Mouse (Mus musculus): ENCODE data around the gene Krit1. TPM values are rescaled to one million over a fixed set of nuclear protein-coding genes. Genes with fewer than 3 reads are reported as not detected.

Krit1 gene
- 10.5 and 12.7 TPM in 2 replicates for polyA plus RNA-seq (2015; fragmentation: Nextera tagmentation; extraction: Ambion mirVana)

GRCm38 (mm10) chr5:3802433-3803291 is at the start of gene Krit1, which contains the start of gene Ankib1:
TSS of gene Krit1 (plus strand) at chr5:3803184.
TSS of gene Ankib1 (minus strand) at chr5:3802925.
- no peaks in the 10 kb centered on the region for H3K9me3 ChIP-seq (ENCODE audit: low read length)
- no peaks in the 10 kb centered on the region for H3K27me3 ChIP-seq (ENCODE audit: insufficient read depth, low read length)
- peak; percentile 88 for ATAC-seq
- H3K4me1 ChIP-seq (ENCODE audit: insufficient read depth) = peaks cover 15% of the 10 kb centered on the region
- H3K4me3 ChIP-seq (ENCODE audit: low read depth, low read length) = peak within 1 kb of the TSS; percentile 89
- TF ChIP-seq CTCF (IDR thresholded peaks at IDR 0.05; ENCODE audit: low read depth) (no peak), EP300 (IDR thresholded peaks at IDR 0.05; ENCODE audit: low read depth) (no peak)
- H3K36me3 ChIP-seq (replicated peaks; ENCODE audit: insufficient read depth, low read length) = no peaks in the 10 kb centered on the region
- peak within 1 kb of the TSS; percentile 87 for H3K4me2 ChIP-seq (ENCODE audit: low read depth, low read length)
- DNase-seq = peak; percentile 92
- H3K27ac ChIP-seq (ENCODE audit: low read depth) = peak within 1 kb of the TSS; percentile 84
- peak within 1 kb of the TSS; percentile 89 for H3K9ac ChIP-seq (replicated peaks)
- under 1% methylated on average over 83 of the region's 109 CpGs for WGBS (ENCODE audit: insufficient replicate concordance)

DNA sequence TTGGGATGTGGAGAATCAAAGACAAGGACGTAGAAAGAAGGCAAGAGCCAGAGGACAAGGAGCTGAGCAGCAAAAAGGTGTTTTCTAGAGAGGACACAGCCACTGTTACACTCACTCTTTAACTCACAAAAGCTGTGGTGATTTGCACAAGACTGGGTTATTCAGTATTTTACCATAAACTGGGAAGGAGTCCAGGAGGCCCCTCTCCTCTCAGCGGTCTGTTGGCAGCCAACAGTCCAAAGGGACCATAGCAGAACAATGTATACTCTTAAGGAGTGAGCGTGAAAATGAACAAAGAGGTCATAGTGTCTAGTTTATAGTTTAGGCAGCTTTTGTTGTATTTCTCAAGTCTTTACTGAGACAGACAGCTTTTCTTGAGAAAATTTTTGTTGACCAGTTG is 31.5 kb upstream of the Krit1 start:
- no peak for TF ChIP-seq EP300 (IDR thresholded peaks at IDR 0.05; ENCODE audit: low read depth)
- TF ChIP-seq CTCF (IDR thresholded peaks at IDR 0.05; ENCODE audit: low read depth) = no peak
- Histone ChIP-seq H3K9me3 (ENCODE audit: low read length) (no peaks in the 10 kb centered on the region), H3K27ac (ENCODE audit: low read depth) (no peak overlapping the region), H3K36me3 (replicated peaks; ENCODE audit: insufficient read depth, low read length) (no peaks in the 10 kb centered on the region), H3K9ac (replicated peaks) (no peak overlapping the region), H3K27me3 (ENCODE audit: insufficient read depth, low read length) (no peaks in the 10 kb centered on the region), H3K4me3 (ENCODE audit: low read depth, low read length) (no peak overlapping the region), H3K4me2 (ENCODE audit: low read depth, low read length) (no peak overlapping the region), H3K4me1 (ENCODE audit: insufficient read depth) (no peaks in the 10 kb centered on the region)
- ATAC-seq (no peak), DNase-seq (no peak)
- 93% methylated on average over 3 of the region's 3 CpGs for WGBS (ENCODE audit: insufficient replicate concordance)

DNA sequence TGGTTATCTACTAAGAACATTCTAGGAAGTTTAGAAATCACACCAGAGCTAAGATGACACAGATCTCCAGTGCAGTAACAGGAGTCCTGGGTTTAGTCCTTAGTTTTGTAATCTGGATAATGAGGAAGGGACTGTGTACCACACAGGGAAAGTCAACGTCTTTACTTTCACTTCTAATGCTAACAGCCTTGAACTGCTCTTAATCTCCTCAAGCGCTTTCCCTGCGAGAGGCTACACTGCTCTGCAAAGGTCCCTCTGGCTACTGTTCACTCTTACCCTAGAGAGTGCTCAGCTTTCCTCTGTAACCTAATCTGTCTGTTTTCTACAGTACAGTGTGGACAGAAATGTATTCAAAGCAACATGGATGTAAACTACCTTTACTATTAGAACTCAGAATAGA is 31.0 kb upstream of the Krit1 start:
- no peak for ATAC-seq
- WGBS (ENCODE audit: insufficient replicate concordance) = 56% methylated on average over 3 of the region's 3 CpGs

GRCm38 (mm10) chr5:3782670-3783069 is 20.3 kb upstream of the Krit1 start:
- ATAC-seq (no peak), DNase-seq (peak; percentile 29)
- Histone ChIP-seq H3K36me3 (replicated peaks; ENCODE audit: insufficient read depth, low read length) (no peaks in the 10 kb centered on the region), H3K27me3 (ENCODE audit: insufficient read depth, low read length) (no peaks in the 10 kb centered on the region), H3K4me3 (ENCODE audit: low read depth, low read length) (no peak overlapping the region), H3K9ac (replicated peaks) (no peak overlapping the region), H3K9me3 (ENCODE audit: low read length) (no peaks in the 10 kb centered on the region), H3K4me1 (ENCODE audit: insufficient read depth) (no peaks in the 10 kb centered on the region), H3K4me2 (ENCODE audit: low read depth, low read length) (no peak overlapping the region), H3K27ac (ENCODE audit: low read depth) (no peak overlapping the region)
- TF ChIP-seq EP300 (IDR thresholded peaks at IDR 0.05; ENCODE audit: low read depth) (no peak), CTCF (IDR thresholded peaks at IDR 0.05; ENCODE audit: low read depth) (peak; percentile 57)

More for the DNA sequence above, 31.0 kb upstream of the Krit1 start:
- H3K9me3 ChIP-seq (ENCODE audit: low read length) = no peaks in the 10 kb centered on the region
- H3K27me3 ChIP-seq (ENCODE audit: insufficient read depth, low read length) = no peaks in the 10 kb centered on the region
- no peak overlapping the region for H3K27ac ChIP-seq (ENCODE audit: low read depth)
- no peak for DNase-seq
- H3K9ac ChIP-seq (replicated peaks) = no peak overlapping the region
- no peaks in the 10 kb centered on the region for H3K4me1 ChIP-seq (ENCODE audit: insufficient read depth)
- H3K4me2 ChIP-seq (ENCODE audit: low read depth, low read length) = no peak overlapping the region; the same call in 1 of the 2 replicates
- no peak overlapping the region for H3K4me3 ChIP-seq (ENCODE audit: low read depth, low read length)
- TF ChIP-seq EP300 (IDR thresholded peaks at IDR 0.05; ENCODE audit: low read depth) (no peak), CTCF (IDR thresholded peaks at IDR 0.05; ENCODE audit: low read depth) (no peak)
- no peaks in the 10 kb centered on the region for H3K36me3 ChIP-seq (replicated peaks; ENCODE audit: insufficient read depth, low read length)

DNA sequence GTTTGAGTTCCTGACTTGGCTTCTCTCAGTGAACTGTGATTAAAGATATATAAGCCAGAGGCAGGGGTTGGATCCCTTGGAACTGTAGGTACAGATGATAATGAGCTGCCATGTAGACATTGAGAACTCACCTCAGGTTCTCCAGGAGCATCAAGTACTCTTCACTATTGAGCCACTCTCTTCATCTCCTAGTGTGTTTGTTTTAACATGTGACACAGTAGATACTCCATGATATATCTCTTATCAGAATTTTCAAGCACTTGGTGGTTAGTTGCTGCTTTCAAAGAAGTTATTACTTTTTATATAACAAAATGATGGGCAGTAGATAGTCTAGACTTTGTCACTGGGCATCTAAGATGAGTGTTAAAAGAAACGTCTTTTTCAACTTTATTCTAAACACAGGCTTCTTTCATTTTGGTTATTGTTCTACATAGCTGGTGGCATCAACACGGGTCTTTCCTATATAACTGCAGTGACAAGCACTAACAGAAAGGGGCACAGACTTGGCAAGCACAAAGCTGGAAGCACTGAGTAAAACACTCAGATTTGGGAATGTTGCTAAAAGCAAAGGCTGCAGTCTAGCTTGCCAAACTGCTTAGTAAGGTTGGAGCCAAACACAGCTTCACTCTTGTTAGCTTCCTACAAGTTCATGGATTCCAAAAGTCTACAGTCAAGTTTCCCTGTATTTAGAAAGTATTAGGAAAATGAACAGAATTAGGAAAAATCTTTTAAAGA is 18.9 kb upstream of the Krit1 start:
- Histone ChIP-seq H3K9ac (replicated peaks) (no peak overlapping the region), H3K4me1 (ENCODE audit: insufficient read depth) (no peaks in the 10 kb centered on the region), H3K27me3 (ENCODE audit: insufficient read depth, low read length) (no peaks in the 10 kb centered on the region), H3K4me3 (ENCODE audit: low read depth, low read length) (no peak overlapping the region), H3K9me3 (ENCODE audit: low read length) (no peaks in the 10 kb centered on the region), H3K27ac (ENCODE audit: low read depth) (no peak overlapping the region), H3K4me2 (ENCODE audit: low read depth, low read length) (no peak overlapping the region), H3K36me3 (replicated peaks; ENCODE audit: insufficient read depth, low read length) (no peaks in the 10 kb centered on the region)
- 62% methylated on average over 2 of the region's 2 CpGs for whole genome bisulfite sequencing (ENCODE audit: insufficient replicate concordance)
- DNase-seq = no peak
- TF ChIP-seq EP300 (IDR thresholded peaks at IDR 0.05; ENCODE audit: low read depth) = no peak
- TF ChIP-seq CTCF (IDR thresholded peaks at IDR 0.05; ENCODE audit: low read depth) = no peak
- ATAC-seq = no peak

GRCm38 (mm10) chr5:3784751-3785496 is 18.1 kb upstream of the Krit1 start:
- 64% methylated on average over 1 of the region's 1 CpGs for WGBS (ENCODE audit: insufficient replicate concordance)
- Histone ChIP-seq H3K27ac (ENCODE audit: low read depth) (no peak overlapping the region), H3K4me1 (ENCODE audit: insufficient read depth) (no peaks in the 10 kb centered on the region), H3K4me2 (ENCODE audit: low read depth, low read length) (no peak overlapping the region), H3K27me3 (ENCODE audit: insufficient read depth, low read length) (no peaks in the 10 kb centered on the region), H3K4me3 (ENCODE audit: low read depth, low read length) (no peak overlapping the region), H3K9ac (replicated peaks) (no peak overlapping the region), H3K36me3 (replicated peaks; ENCODE audit: insufficient read depth, low read length) (no peaks in the 10 kb centered on the region), H3K9me3 (ENCODE audit: low read length) (no peaks in the 10 kb centered on the region)
- ATAC-seq (no peak), DNase-seq (no peak)
- TF ChIP-seq CTCF (IDR thresholded peaks at IDR 0.05; ENCODE audit: low read depth) = no peak
- no peak for TF ChIP-seq EP300 (IDR thresholded peaks at IDR 0.05; ENCODE audit: low read depth)
